Mouse (Mus musculus): Measurements from ENCODE around the gene Shld1. TPM values are rescaled to one million over a fixed set of nuclear protein-coding genes. Genes with fewer than 3 reads are reported as not detected.

The Shld1 gene
- total RNA-seq, 2 experiments from 2014 or later: 8.5 to 11.8 TPM

DNA sequence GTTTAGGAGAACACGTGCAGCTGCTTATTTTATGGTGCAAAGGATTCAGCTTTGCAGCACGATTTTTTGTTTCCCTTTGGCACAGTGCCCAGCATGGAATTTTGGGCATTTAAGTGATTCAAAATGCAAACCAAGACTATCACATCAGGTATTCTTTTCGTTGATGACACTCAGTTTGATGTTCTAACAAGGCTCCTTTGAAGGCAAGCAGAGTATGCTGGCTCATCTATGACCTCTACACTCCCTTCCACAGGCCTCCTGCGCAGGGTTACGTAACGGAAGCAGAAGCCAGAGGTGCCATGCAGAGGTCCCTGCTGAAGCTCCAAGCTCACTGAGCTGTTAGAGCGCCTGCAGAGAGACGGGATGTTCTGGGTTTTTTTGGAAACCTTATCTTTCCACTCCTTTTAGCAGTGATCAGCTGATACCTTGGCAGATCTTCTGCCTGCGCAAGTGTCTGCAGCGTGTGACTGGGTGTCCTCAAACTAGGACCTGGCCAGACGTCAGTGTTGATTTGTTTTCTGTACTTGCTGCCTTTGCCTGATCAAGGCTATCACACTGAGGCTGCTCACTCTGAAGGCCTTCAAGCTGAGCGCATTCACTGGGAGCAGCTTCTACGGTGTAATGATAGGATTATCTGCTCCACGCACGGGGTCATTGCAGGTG, 3.0 kb downstream of the Shld1 start:
- DNase-seq (ENCODE audit: low spot score in 2 of 2): peak; percentile 71 to 76
- intact Hi-C loops (cut with DNase I): loop anchor here (2.0 to 5.0 kb wide), 3 partner anchors 83 to 177 kb away; no protein-coding TSS in a partner anchor

DNA sequence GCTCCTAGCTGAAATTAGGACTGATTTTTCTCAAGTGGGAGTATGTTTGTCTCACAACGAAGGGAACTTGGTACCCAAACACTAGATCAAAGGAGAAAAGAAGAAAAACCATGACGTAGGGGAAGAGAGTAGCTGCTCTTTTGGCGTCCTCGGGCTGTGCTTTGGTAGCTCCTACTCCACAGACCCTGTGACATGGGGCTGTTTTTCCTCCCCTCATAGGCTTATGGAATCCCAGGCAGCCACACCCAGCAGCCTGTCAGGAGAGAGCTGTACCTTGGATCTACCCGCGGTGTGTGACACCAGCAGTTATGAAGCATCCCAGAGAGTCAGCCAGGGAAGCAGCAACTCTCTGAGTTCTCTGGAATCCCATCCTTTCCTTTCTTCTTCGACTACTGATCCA, 5.0 kb downstream of the Shld1 start:
- DNase-seq (ENCODE audit: low spot score in 2 of 2): no peak
- intact Hi-C loops (cut with DNase I): no loop called here

DNA sequence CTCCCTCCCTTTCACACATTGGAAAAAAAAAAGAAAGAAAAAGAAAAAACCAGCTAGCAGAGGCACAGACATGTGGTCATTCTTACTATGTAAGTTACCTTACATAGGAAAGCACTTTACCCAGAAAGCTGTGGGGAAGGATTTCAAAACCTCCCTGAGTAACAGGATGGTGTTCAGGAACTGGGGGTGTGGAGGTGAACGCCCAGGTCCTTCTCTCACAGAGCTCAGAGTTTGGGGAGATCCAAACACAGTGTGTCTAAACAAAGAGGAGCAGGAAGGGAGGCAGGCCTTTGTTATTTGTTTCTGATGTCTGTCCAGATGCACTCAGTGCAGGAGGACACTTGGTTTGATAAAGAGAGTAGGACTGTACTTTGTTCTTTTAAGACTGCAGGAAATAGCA, 5.6 kb downstream of the Shld1 start:
- DNase-seq (ENCODE audit: low spot score in 2 of 2): no peak
- intact Hi-C loops (cut with DNase I): no loop called here

DNA sequence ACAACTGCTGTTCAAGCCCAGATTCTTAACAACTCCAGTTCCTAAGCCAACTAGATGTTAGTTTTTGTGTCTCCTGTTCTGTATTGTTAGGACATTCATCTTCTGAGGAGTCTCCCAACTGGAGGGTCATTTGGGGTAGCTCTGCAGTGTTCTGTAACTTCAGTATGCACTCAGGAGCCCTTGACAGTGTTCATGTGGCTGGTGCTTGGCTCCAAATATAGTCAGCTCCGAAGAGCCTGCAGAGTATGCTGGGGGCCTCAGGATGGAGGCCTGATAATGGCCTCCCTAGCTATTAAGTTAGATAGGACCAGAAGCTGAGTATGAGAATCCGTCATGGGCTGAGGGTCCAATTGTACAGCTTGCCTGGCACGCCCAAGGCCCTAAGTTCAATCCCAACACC, 7.2 kb downstream of the Shld1 start:
- DNase-seq (ENCODE audit: low spot score in 2 of 2): no peak
- intact Hi-C loops (cut with DNase I): no loop called here

DNA sequence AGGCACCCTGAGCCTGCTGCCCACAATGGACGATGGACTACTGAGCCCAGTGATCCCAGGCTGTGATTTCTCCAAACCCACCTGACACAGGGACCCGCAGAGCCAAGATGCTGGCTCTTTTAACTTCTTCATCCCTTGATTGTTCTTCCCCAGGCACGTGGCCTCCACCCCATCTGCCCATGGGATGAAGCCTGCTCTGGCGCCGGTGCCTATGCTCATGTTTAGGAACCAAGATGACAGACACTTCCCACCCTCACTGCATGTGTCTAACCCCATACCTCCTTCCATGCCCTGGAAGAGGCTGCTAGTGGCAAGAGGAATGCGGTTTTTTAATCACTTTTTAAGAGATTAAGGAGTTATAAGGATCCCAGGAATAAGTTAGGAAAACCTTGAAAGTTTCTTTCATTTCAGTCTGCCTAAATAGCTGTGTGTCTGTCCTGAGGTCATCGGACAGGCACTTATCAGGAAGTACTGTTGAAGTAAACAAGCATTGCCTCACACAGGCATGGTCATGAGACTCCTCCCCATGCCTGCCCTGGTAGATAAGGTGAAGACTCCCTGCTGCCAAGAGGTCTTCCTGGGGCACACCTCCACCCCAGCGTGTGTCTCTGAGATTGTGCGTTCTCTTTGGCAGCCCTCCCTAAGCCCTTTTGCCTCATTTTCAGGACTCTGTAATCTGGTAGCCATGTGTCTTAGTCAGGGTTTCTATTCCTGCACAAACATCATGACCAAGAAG, 8.8 kb downstream of the Shld1 start:
- intact Hi-C loops (cut with DNase I): no loop called here
- no peak for DNase-seq (ENCODE audit: low spot score in 2 of 2)

DNA sequence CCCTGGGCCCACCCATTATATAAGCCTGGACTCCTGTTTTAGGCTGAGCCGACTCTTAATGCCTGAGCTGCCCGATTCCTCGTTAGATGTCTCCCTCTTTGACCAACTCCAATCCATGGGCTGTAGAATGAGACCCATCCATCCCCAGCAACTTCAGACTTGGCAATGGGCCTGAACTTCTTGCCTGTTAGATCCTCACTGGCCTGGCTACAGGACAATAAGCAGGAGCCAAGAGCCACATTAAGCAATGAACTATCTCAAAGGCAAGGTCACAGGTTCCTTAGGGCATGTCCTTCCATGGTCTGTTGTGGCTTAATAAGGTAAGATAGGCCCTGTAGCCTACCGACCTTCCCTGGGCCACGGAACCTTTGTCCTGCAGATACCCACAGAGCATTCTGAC, 9.8 kb downstream of the Shld1 start:
- intact Hi-C loops (cut with DNase I): no loop called here
- no peak for DNase-seq (ENCODE audit: low spot score in 2 of 2)

DNA sequence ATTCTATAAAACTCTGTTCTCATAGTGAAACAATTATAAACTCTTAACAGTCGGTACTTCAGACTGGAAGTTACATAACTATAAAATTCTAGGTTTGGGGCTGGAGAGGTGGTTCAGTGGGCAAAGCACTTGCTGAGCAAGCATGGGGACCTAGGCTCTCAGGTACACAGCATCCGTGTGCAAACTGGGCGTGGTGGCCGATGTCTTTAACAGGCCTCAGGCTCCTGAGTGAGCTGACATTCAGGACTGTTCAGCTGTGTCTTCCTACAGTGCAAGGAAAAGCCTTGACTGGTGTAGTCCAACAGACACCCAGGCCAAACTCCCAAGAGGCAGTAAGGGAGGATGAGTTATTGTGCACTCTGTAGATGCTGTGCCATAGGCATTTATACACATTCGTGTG, 10.5 kb downstream of the Shld1 start:
- no peak for DNase-seq (ENCODE audit: low spot score in 2 of 2)
- intact Hi-C loops (cut with DNase I): no loop called here

DNA sequence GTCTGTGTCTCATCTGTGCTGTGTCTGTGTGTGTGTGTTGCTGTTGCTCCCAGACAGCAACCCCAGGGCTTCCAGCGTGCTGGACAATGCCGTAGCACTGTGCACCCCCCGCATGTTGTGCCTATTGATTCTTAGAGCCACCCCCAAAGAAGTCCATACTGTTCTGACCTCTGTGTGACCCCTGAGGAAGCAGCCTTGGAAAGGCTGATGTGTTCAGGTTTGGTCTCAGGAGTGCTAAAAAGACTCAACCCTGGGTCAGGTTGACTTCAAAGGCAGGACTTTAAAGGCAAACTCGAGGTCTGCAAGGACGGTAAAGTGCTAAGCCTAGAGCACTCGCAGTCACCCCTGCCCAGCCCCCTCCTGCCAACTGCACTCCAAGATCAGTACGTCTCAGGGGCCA, 11.0 kb downstream of the Shld1 start:
- intact Hi-C loops (cut with DNase I): no loop called here
- no peak for DNase-seq (ENCODE audit: low spot score in 2 of 2)

DNA sequence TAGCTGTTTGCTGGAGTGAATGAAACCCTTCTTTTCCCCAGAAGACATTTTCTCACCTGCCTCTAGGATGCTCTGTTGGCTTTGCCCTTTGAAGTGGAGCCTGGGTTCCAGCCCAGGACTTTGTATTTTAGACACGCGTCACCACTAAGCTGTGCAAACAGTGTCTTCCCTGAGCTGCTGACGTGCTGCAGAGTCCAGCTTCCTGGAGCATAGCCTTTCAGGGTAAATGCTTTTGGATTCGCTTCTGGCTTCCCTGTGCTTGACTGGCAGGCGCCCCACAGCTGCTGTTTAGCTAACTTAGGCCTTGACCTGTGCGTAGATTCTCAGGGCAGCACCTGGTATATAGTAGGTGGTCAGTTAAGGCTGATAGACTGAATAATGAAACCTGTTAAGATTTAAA, 11.7 kb downstream of the Shld1 start:
- intact Hi-C loops (cut with DNase I): no loop called here
- no peak for DNase-seq (ENCODE audit: low spot score in 2 of 2)

DNA sequence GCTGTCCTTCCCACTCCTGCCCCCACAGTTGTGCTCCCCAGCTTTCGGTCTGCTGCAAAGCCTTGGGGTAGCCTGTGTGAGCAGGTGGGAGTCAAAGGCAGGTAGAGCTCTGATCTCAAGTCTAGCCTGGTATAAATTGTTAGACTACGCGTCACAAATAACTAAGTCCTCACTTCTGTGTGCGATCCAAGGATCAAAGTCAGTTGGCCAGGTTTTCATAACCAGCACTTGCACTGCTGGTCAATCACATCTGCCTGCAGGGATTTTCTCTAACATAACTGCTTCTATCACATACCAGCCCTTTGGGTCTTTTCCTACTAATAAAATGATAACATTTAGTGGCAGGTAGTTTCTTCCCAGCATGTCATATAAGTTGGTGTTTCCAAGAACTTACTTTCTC, 14.2 kb downstream of the Shld1 start:
- no peak for DNase-seq (ENCODE audit: low spot score in 2 of 2)
- intact Hi-C loops (cut with DNase I): loop anchor here (2.0 kb wide), 2 partner anchors 124 to 184 kb away; no protein-coding TSS in a partner anchor

DNA sequence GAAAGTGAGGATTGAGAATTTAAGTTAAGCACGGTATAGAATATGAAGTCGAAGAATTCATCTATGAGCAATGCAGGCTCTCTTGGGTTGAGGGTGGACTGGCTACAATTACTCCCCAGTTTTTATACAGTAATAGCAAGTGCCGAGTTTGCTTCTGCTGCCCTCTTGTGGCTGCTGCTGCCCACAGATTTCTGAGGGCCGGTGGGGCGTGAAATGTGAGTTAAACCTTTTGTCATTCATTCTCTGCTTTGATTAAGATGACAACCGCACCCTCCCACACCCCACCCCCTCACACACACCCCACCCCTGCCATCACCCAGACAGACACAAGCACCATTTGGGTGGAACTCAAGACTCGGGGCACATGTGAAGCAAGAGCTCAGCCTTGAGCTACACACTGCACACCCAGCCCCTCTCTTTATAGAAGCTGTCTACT, 14.7 kb downstream of the Shld1 start:
- peak; percentile 73 to 74 for DNase-seq (ENCODE audit: low spot score in 2 of 2)
- intact Hi-C loops (cut with DNase I): loop anchor here (2.0 kb wide), 2 partner anchors 125 to 185 kb away; no protein-coding TSS in a partner anchor

DNA sequence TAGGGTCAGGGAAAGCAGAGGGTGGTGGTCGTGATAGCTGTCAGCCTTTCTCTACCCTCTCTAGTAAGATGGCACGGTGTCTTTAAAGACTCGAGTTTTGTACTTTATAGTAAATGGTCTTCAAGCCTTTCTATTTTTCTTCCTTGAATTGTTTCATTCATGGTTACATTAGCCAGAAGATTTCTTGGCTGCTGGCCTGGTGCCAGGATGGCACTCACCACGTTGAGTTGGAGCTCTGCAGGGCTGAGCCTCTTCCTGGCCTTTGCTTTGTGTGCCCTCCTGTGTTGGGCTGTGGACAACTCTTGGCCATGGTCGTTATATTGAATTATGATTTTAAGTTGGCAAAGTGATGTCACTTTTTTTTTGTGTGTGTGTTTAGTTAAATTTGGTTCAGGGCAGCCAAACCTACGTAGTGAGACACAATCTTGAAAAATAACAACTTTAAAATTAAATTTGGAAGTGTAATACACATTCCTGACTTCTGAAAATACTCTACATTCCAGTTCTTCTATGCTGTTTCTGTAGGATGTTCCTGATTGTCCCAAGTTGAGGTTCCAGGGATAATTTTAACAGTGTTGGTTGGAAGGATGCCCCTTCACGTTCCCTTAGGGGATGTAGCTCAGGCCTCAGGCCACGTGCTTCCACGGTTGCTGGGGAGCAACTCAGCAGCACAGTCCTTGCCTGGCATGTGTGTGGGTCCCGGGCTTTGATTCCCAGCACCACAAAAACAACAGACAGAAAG, 18.7 kb downstream of the Shld1 start:
- intact Hi-C loops (cut with DNase I): no loop called here
- peak in 1 of 2 experiments; percentile 62 for DNase-seq (ENCODE audit: low spot score in 2 of 2)

DNA sequence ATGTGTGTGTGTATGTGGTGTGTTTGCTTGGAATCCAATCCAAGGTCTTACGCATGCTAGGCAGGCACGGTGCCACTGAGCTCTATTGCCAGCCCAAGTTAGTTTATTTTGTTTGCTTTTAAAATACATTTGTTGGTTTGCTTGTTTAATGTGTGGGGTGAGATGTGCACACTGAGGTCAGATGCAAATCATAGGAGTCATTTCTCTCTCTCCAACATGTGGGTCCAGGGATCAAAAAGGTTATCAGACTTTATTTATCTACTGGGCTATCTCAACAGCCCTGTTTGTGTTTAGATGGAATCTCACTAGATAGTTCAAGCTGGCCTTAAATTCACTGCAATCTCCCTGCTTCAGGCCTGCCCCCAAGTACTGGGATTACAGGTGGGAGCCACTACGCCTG, 19.6 kb downstream of the Shld1 start:
- no peak for DNase-seq (ENCODE audit: low spot score in 2 of 2)
- intact Hi-C loops (cut with DNase I): no loop called here

DNA sequence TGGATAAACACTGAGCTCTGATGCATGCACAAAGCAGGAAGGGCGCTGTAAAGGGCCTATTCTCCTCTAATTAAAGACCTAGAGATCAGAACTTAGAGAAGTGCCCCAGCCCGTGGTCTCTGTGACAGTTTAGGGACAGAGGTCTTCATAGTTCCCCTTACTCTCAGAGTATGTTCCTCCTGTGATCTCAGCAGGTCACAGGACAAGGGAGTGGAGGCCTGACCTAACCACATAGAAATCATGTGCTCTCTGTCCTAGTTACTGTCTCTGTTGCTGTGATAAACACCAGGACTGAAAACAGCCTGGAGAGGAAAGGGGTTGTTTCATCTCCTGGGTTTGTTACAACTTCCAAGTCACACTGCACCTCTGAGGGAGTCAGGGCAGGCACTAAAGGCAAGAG, 23.8 kb downstream of the Shld1 start:
- intact Hi-C loops (cut with DNase I): no loop called here
- no peak for DNase-seq (ENCODE audit: low spot score in 2 of 2)

DNA sequence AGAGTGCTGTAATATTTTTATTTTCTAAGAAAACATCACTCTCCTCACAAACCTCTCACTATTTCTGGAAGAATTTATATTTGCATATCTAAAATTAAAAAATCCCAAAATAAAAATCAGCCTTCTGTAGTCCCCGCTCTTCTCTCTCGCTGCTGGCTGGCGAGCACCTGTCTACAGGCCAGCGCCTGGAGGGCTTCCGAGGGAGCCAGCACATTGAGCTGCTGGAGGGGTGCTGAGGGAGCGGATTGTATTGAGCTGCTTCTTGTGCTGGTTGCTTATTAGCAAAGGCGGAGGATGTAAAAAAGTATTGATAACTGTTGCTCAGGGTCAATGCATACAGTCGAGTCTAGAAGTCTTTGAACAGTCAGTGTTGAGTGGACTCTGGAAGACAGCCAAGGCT, 25.3 kb downstream of the Shld1 start:
- no peak for DNase-seq (ENCODE audit: low spot score in 2 of 2)
- intact Hi-C loops (cut with DNase I): no loop called here

DNA sequence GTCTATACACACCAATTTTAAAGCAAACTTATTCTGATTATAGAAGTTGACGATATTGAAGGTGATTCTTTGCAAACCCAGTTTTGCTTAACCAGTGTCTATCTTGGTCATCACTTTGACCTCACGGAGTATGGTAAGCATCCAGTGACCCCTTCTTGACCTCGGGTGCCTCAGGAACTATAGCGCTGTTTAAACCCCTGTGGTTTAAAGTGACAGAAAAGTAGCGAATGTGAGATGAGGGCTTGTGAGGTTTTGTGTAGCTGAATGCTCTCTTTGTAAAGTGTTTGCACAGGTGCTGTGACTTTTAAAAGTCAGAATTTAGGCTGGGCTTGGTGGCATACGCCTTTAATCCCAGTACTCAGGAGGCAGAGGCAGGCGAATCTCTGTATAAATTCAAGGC, 27.8 kb downstream of the Shld1 start:
- no peak for DNase-seq (ENCODE audit: low spot score in 2 of 2)
- intact Hi-C loops (cut with DNase I): no loop called here

DNA sequence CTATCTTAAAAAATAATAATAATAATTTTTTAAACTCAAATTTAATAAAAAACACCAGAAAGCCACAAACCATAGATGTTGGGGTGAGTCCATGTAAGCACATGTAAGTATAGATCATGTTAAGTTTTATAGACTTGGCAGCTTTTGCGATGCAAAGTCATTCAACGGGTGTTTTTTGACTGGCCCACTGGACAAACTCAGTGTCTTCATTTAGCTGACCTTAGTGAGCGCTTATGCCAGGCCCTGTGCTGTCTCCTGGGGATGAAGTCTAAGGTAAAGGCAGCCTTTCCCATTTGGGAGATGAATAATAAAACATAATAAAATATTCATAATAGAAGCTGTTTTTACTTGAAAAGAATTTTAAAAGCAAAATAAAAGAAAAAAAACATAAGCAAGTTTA, 28.2 kb downstream of the Shld1 start:
- no peak for DNase-seq (ENCODE audit: low spot score in 2 of 2)
- intact Hi-C loops (cut with DNase I): no loop called here

DNA sequence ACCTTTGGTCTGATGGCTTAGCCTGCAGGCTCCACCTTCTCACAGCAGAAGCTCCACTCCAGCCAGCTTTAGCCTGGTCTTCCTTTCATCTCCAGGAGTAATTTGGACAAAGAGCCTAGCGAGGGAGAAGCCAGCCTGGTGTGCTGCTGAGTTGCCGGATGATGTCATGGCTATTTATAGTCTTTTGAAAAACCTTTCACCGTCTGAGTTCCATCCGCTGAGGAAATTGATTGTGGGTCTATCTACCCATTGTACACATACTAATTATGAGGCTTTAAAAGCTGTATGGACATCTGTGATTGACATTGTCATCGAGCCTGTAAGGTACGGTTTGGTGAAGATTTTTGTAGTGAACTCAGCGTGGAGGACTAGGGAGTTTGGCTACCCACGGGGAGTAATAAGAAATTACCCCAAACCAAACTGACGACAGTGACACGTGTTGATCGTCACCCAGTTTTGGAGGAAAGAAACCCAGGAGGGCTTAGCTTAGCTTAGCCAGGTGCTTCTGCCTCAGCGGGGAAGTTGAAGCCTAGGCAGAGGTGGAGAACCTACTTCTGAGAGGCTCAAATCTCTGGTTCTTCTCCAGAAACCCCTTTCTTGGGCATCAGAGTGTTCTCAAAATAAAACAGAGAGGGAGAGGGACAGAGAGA, 28.8 kb downstream of the Shld1 start:
- intact Hi-C loops (cut with DNase I): loop anchor here (2.0 kb wide), 1 partner anchor 65 kb away; the partner anchor contains the start of gene Chgb
- DNase-seq (ENCODE audit: low spot score in 2 of 2): peak in 1 of 2 experiments; percentile 55

DNA sequence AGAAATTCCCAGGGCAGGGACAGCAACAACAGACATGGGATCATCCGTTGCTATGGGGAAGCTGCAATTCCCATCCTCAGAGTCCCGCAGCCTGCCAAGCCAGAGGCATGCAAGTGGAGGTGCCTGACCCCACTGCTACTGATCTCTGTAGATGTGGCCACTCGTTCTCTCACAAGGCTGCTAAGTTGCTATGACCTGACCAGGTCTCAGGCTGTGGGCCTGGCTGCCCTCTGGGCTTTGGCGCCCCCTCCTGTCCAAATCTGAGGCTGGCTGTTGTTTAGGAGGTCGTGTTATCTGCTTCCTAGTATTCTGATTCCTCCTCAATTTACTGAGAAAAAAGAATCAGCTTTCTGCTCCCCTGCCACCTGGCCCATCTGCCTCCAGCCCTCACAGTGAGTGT, 29.4 kb downstream of the Shld1 start:
- no peak for DNase-seq (ENCODE audit: low spot score in 2 of 2)
- intact Hi-C loops (cut with DNase I): loop anchor here (2.0 kb wide), 1 partner anchor 65 kb away; the partner anchor contains the start of gene Chgb

Data from left cerebral cortex, postnatal 25 days (tissue).